Mouse (Mus musculus): ENCODE results near the gene Clmp.

DNA sequence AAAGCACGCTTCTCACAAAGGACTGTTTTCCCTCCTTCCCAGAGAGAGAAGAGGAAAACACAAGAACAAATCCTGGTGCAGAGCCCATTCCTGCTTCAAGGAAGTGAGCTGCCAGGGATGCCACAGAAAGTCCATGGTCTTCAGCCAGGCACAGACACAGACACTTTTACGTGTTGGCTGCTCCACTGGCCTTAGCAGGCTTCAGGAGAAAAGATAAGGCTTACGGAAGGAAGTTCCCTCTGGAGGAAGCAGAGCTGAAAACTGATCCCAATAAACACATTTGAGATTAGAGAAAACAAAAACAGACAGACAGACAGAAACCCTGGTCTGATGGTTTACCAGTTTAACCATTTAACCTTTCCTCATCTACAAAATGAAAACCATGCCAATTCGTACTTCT is 110.3 kb downstream of the Clmp start:
- TF ChIP-seq ZNF384 (IDR thresholded peaks at IDR 0.05; ENCODE audit: low read depth, low read length) (0 out of 2 replicates have a peak, but pooled peaks have one; percentile 5), MAFK (IDR thresholded peaks at IDR 0.05; ENCODE audit: insufficient read depth, low read depth, low read length) (no peak)
